Mouse (Mus musculus) midbrain, embryonic 16.5 days (tissue): ENCODE results near the gene Vwa1. TPM values are rescaled to one million over a fixed set of nuclear protein-coding genes. Genes with fewer than 3 reads are reported as not detected.

ENCODE experiments used
- ATAC-seq: fragments of 200-750 bp; cut with Nextera tagmentation; 2 replicates; pipeline ENCODE4 v1.8.0; 2017; ENCODE audit warnings: moderate TSS enrichment
- H3K27ac ChIP-seq: fragments of 300-500 bp; sonication (generic); 2 replicates; pipeline ENCODE4 v1.5.1; 2014; ENCODE audit warnings: mild to moderate bottlenecking, low read length, mixed read lengths
- H3K27me3 ChIP-seq: fragments of 300-500 bp; sonication (generic); 2 replicates; pipeline ENCODE4 v1.6.1; 2014; ENCODE audit warnings: low read depth, low read length, mixed read lengths; ENCODE audit not compliant: control insufficient read depth, insufficient read depth
- H3K36me3 ChIP-seq: fragments of 300-500 bp; sonication (generic); 2 replicates; pipeline ENCODE4 v1.6.1; 2014; ENCODE audit warnings: mild to moderate bottlenecking, low read length, moderate library complexity, mixed read lengths; ENCODE audit not compliant: control insufficient read depth, insufficient read depth
- H3K4me1 ChIP-seq: fragments of 300-500 bp; sonication (generic); 2 replicates; pipeline ENCODE4 v1.6.1; 2014; ENCODE audit warnings: mild to moderate bottlenecking, low read length, mixed read lengths; ENCODE audit not compliant: control insufficient read depth, insufficient read depth
- H3K4me2 ChIP-seq: fragments of 300-500 bp; sonication (generic); 2 replicates; pipeline ENCODE4 v1.6.1; 2014; ENCODE audit warnings: mild to moderate bottlenecking, low read length, mixed read lengths
- H3K4me3 ChIP-seq: fragments of 300-500 bp; sonication (generic); 2 replicates; pipeline ENCODE4 v1.5.1; 2014; ENCODE audit warnings: low read depth, mild to moderate bottlenecking, low read length, moderate library complexity, mixed read lengths
- H3K9ac ChIP-seq: fragments of 300-500 bp; sonication (generic); 2 replicates; pipeline ENCODE4 v1.6.1; 2014; ENCODE audit warnings: low read depth, low read length, mixed read lengths
- H3K9me3 ChIP-seq: fragments of 300-500 bp; sonication (generic); replicated peaks from 2 replicates; pipeline ENCODE4 v1.6.1; 2014; ENCODE audit warnings: mild to moderate bottlenecking, low read length, mixed read lengths; ENCODE audit not compliant: control insufficient read depth, poor library complexity, severe bottlenecking
- WGBS: fragments of 180-500 bp; shearing (Covaris S2); extraction: QIAGEN DNeasy Blood & Tissue Kit; methylation state at CpG from one replicate; pipeline ENCODE4 v1.1.7; 2014; 5-methylcytosine and 5-hydroxymethylcytosine counted together
- polyA plus RNA-seq: library from polyadenylated mRNA; unstranded; fragments of >200 nt; fragmentation: Nextera tagmentation; extraction: Ambion mirVana; gene quantifications from 2 replicates; pipeline ENCODE4 v1.2.1, GENCODE M21; 2015

The Vwa1 gene
- polyA plus RNA-seq, 1 experiment from 2014 or later = 31.0 TPM

DNA sequence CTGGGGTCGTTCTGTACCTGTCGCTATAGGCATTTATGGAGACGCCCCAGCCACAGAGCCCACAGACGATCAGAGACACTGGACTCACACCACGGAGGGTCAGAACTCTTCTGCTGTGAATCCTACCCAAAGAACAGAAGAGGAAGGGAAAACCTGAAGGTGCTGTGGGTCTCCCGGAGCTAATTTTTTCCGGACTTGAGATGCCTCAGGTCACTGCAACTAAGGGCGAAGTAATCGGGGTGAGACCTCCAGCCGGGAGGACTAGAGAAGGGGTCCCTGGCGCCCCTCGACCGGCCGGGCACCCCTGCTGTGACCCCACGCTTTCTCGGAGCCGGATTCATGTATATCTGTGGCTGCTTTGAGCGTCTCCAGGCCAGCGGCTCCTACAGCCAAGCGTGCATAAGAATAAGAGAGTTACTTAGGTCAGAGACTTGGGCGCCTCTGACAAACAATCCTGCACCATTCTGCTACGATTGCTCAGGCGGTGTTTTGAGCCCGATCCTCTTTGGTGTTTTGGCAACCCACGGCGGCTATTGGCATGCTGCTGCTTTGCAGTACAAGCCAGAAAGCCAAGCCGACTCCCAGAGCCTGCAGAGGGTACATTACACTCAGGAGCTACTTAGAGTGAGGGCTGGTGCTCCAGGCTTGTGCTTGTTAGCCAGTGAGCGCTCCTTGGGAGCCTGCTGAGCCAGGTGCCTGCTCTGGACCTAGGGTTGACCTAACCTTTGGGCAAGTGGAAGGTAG is 13.0 kb downstream of the Vwa1 start:
- WGBS = 1% methylated on average over 28 of the region's 28 CpGs
- Histone ChIP-seq H3K4me2 (peak overlapping the region; percentile 88), H3K4me3 (peak overlapping the region; percentile 65), H3K36me3 (0 out of 2 replicates have a peak, but pooled peaks cover 3% of the 10 kb centered on the region), H3K27ac (no peak overlapping the region), H3K4me1 (peaks cover 23% of the 10 kb centered on the region), H3K9me3 (no peaks in the 10 kb centered on the region), H3K9ac (peak overlapping the region; percentile 58), H3K27me3 (no peaks in the 10 kb centered on the region)
- ATAC-seq = peak; percentile 49

DNA sequence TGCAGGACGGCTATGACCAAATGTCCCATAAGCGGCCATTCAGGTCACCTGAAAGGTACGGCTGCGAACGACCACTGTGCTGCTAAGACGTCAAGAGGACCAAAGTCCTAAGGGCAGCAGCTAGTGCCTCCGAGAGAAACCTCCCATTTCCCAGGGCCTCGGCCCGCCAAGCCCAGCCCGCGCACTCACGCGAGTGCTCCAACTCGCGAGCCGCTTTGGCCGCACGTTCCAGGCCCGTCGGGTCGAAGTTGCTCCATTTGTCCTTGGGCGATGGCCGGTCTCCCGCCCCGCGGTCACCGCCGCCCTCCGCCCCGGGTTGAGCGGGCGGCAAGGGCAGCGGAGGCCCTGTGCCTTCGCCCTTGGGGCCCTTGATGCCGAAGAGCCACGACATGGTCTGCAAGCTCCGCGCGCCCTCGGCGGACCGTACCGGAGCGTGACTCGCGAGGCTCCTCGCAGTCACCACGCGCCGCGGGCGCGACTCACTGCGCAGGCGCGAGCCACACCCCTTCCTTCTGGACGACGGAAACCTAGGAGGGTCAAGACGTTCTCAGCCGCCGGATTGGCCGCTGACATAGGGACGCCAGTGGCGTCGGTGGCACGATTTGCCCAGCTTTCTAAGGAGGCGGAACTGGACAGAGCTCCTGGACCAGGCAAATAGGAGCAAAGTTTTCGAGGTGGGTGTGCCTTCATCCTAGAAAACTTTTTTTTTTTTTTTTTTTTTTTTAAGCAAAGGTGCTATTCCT is 13.7 kb downstream of the Vwa1 start, which contains the start of gene Atad3a:
Gene Atad3a, minus strand, starts transcription at position 481 of the 743 bp plus-strand sequence.
- H3K4me2 ChIP-seq = peak within 1 kb of the TSS; percentile 88
- H3K9me3 ChIP-seq = no peaks in the 10 kb centered on the region
- peak within 1 kb of the TSS; percentile 38; the same call in 1 of the 2 replicates for H3K27ac ChIP-seq
- ATAC-seq = peak; percentile 97
- WGBS = under 1% methylated on average over 66 of the region's 68 CpGs
- H3K4me3 ChIP-seq = peak within 1 kb of the TSS; percentile 65
- no peaks in the 10 kb centered on the region for H3K27me3 ChIP-seq
- H3K9ac ChIP-seq = peak within 1 kb of the TSS; percentile 62
- H3K36me3 ChIP-seq = peaks cover 10% of the 10 kb centered on the region
- peaks cover 23% of the 10 kb centered on the region for H3K4me1 ChIP-seq

DNA sequence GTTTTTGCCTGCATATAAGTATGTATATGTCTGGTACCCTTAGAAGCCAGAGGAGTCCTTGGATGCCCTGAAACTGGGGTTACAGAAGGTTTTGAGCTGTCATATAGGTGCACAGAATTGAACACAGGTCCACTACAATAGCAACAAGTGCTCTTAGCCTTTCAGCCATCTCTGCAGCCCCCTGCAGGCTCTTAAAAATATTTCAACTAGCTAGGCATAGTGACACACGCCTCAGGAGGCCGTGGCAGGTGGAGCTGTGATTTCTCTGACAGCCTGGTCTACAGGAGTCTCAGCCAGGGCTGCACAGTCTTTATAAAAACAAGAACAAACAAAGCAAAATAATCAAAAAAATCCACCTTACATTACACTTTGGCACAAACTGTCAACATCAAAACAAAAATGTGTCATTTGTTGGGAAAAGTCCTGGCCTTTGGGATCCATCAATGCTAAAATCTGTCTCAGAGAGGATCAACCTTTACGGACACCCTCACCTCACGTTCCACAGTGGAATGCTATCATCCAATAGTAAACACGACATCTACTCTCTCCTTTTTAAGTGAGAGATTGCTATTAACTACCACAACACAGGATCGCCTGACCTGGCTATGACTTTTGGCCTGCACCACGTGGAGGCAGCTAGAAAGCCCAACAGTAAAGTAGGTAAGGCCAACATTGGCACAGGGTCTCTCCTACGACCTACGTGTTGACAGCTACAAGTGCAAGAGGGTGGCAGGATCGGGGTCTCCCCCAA is 14.5 kb downstream of the Vwa1 start:
- WGBS = 6% methylated on average over 10 of the region's 10 CpGs
- H3K9ac ChIP-seq = peak overlapping the region; percentile 62

DNA sequence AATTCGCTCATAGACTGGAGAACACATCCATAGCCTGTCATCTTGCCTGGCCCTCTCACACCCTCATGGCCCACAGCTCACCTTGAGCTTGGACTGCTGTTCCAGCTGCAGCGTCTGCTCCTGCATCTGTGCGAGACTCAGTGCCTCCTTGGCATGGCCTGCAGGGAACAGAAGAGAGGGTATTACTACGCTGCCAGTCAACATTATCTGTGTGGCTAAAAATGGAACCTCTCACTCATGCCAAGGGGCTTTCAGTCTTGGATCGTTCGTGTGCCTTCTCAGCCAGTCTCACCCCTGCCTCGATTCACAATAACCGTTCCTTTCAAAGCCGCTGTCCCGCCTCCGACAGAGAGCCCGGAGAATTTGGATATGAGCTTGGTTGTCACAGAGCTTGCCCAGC is 17.5 kb downstream of the Vwa1 start:
- Histone ChIP-seq H3K4me1 (peaks cover 23% of the 10 kb centered on the region), H3K4me2 (no peak overlapping the region), H3K27ac (no peak overlapping the region), H3K36me3 (peaks cover 29% of the 10 kb centered on the region), H3K27me3 (no peaks in the 10 kb centered on the region), H3K4me3 (no peak overlapping the region), H3K9ac (no peak overlapping the region), H3K9me3 (no peaks in the 10 kb centered on the region)
- WGBS = 89% methylated on average over 12 of the region's 12 CpGs
- no peak for ATAC-seq

More for the DNA sequence above, 14.5 kb downstream of the Vwa1 start:
- no peak overlapping the region for H3K27ac ChIP-seq
- peak; percentile 59; the same call in 1 of the 2 replicates for ATAC-seq
- H3K4me2 ChIP-seq = peak overlapping the region; percentile 88
- H3K4me1 ChIP-seq = peaks cover 23% of the 10 kb centered on the region
- H3K9me3 ChIP-seq = no peaks in the 10 kb centered on the region
- no peaks in the 10 kb centered on the region for H3K27me3 ChIP-seq
- H3K36me3 ChIP-seq = peaks cover 14% of the 10 kb centered on the region
- peak overlapping the region; percentile 65 for H3K4me3 ChIP-seq

DNA sequence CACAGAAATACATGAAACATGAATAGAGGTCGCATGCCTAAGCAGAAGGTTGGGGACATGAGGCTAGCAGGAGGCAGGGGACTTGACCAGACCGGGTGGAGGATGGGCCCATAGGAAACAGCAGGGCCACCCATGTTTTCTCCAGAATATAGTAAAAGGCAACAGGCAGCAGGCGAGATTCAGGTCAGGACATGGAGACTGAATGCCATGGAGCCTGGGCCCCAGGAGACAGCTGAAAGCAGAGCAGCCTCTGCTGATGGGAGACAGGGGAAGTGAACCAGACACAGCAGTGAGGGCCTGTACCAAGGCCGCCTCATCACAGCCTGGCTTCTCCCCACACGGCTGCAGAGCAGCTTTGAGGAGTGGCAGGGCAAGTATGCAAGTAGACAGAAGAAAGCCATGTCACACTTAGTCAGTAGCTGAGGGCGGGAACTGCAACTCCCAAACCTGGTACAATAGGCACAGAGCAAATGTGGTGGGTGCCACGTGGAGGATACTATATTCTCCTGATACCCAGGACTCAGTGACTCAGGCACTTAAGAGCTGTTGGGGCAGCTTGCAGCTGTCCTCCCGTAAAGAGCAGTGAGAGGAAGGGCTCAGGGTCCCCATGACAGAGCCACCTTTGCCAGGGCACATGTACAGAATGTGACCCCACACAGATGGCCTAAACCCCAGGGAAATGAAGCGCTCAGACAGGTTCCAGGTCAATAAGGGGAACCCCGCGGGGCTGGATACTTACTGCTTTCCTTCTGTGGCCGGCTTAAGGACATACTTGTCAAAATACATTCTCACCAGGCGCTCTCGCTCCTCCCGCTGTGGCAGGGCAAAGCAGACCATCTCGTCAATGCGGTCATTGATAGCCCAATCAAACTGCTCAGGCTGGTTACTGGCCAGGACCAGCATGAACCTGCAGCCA is 27.7 kb downstream of the Vwa1 start:
- Histone ChIP-seq H3K36me3 (peaks cover 55% of the 10 kb centered on the region), H3K27ac (no peak overlapping the region), H3K4me2 (no peak overlapping the region), H3K4me3 (no peak overlapping the region), H3K9ac (no peak overlapping the region), H3K27me3 (no peaks in the 10 kb centered on the region), H3K4me1 (no peaks in the 10 kb centered on the region), H3K9me3 (no peaks in the 10 kb centered on the region)
- WGBS = 91% methylated on average over 17 of the region's 17 CpGs
- no peak for ATAC-seq

DNA sequence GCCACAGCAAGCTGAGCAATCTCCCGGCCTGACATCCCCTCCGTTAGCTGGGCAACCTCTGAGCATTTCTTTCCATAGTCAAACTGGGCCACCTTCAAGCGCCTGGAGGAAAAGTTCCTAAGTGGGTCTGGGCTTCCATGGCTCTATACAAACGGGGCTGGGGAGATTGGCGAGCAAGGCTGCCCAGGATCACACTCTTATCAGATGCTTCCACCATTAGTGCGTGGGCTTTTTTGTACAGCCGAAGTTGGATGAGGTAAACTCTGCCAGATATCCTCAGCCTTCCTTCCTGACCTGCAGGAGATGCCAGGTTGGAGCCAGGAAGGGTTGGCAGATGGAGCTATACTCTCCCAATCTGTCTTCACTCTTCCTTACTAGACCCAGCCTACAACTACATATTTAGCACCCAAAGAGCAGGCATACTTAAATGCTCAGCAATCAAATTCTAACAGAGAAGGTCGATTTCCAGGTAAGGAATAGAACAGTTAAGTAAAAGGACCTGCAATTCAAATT is 28.4 kb downstream of the Vwa1 start:
- no peaks in the 10 kb centered on the region for H3K9me3 ChIP-seq
- H3K36me3 ChIP-seq = peaks cover 55% of the 10 kb centered on the region
- ATAC-seq = no peak
- no peaks in the 10 kb centered on the region for H3K4me1 ChIP-seq
- no peak overlapping the region for H3K9ac ChIP-seq
- WGBS = 91% methylated on average over 8 of the region's 8 CpGs
- no peaks in the 10 kb centered on the region for H3K27me3 ChIP-seq
- no peak overlapping the region for H3K27ac ChIP-seq
- H3K4me2 ChIP-seq = no peak overlapping the region
- no peak overlapping the region for H3K4me3 ChIP-seq

DNA sequence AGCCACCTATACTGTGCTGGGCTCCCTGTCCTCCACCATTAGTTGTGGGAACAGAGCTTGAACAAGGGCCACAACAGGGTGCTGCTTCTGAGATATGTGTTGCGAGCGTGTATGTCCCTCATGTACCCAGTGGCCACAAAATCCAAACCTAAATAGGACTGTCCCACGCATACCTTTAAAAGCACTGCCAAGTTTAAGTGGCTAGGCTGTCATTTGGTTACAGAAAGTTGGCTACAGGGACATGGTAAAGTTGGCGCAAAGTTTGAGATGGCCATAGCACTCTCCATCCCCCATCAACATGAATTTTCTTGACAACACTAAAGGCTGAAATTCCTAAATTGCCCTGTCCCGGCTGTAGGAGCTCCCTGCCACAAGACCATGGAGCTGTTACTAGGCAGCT is 29.4 kb downstream of the Vwa1 start:
- H3K36me3 ChIP-seq = peaks cover 53% of the 10 kb centered on the region
- no peaks in the 10 kb centered on the region for H3K27me3 ChIP-seq
- H3K4me2 ChIP-seq = no peak overlapping the region
- WGBS = 96% methylated on average over 5 of the region's 5 CpGs
- no peaks in the 10 kb centered on the region for H3K9me3 ChIP-seq
- H3K4me3 ChIP-seq = no peak overlapping the region
- H3K4me1 ChIP-seq = no peaks in the 10 kb centered on the region
- no peak overlapping the region for H3K27ac ChIP-seq
- no peak overlapping the region for H3K9ac ChIP-seq
- ATAC-seq = no peak

DNA sequence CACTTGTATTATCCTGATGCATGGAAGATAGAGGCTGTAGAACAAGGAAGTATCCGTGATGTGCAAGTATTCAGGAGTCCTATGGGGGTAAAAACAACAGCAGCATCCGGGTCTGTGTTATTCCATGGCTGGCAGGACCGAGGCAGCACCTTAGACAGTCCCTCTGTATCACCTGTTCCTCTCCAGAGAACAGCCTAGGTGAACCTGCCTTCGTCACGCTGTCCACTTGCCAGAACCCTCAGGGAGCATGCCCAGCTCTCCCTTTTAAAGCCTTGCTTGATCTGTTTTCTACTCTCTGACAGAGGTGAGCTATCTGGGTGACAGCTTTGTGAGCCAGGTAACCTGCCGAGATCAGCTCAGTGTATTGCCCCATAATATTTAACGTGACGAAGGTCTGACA is 30.0 kb downstream of the Vwa1 start:
- peaks cover 52% of the 10 kb centered on the region for H3K36me3 ChIP-seq
- H3K9me3 ChIP-seq = no peaks in the 10 kb centered on the region
- no peaks in the 10 kb centered on the region for H3K27me3 ChIP-seq
- no peak overlapping the region for H3K27ac ChIP-seq
- H3K4me3 ChIP-seq = no peak overlapping the region
- WGBS = 92% methylated on average over 8 of the region's 8 CpGs
- no peaks in the 10 kb centered on the region for H3K4me1 ChIP-seq
- no peak overlapping the region for H3K9ac ChIP-seq
- ATAC-seq = no peak
- H3K4me2 ChIP-seq = no peak overlapping the region
